Mouse (Mus musculus): ENCODE results near the gene Lrfn5.
A peak's percentile ranks its signal among the peaks of the same experiment; 100 is the strongest.

Gene Lrfn5

GRCm38 (mm10) chr12:61522829-61523370, at the start of gene Lrfn5:
Gene Lrfn5, plus strand, starts transcription at chr12:61523150.
- peak; percentile 7 for DNase-seq

DNA sequence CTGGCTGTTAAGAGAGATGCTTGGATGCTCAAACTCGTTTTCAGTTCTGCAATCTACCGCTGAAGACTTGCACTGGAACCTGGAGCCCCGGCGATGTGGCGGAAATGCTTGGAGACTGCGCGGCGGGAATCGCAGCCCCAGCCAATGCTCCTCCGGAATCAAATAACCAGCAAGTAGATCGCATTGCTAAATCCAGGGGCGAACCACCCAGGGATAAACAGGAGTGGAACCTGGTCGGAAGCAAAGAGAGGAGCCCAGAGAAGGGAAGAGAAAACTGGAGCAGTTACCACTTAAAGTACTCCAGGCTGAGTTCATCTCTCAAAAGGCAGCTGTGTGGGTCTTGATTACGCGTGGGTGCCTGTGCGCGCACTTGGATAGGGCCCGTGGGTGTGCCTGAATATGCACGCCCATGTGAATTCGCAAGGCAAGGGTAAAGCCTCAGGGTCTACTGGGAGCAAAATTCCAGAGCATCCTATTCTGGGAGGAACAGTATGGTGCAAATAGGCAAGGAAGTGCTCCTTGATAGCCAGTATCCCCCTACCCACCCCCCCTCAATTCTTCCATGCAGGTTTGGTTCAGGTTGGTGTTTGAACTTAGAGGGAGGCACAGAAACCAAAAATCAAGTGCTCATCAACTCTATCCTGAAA, 1.3 kb upstream of the Lrfn5 start:
- DNase-seq: no peak

- DNase-seq: no peak
Observed at GRCm38 (mm10) chr12:61522148-61522828, 662 bp upstream of the Lrfn5 start.

- no peak for DNase-seq
Observed at GRCm38 (mm10) chr12:61523631-61524182, 757 bp downstream of the Lrfn5 start.

- DNase-seq: no peak
Observed at GRCm38 (mm10) chr12:61524183-61524651, 1.3 kb downstream of the Lrfn5 start.

GRCm38 (mm10) chr12:61526199-61526598, 3.2 kb downstream of the Lrfn5 start:
- DNase-seq: no peak

DNA sequence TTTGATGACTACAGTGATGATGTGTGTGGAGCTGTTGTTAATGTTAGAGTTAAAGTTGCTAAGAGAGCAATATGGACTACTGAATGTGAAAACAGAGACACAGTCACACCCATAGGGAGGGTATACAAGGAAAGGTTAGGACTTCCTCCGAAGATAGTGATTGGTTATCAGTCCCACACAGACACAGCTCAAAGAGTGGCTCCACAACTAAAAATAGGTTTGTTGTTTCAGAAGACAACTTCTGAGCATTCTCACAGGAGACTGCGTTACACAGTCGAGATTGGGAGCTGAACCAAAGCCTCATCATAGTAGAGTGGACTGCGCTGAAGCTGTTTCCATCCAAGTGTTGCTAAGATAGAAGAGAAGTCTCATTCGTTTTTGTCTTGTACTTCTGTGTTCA, 57.0 kb downstream of the Lrfn5 start:
- no peak for DNase-seq

DNA sequence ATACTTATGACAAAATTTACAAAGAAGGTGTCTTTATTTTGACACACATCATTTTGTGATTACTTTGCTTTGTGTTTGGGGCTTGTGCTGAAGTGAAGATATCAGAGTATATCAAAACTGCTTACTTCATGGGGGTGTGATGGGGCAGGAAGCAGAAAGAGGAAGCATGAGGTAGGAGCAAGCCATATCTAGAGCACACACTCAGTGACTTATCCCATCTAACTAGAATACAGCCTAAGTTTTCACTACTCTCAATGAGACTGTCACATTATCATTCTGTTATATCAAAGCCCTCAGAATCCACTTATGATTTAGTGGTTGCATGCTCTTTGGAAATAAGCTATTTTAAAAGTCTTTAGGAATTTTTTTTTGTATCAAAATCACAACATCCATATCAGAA, 77.4 kb downstream of the Lrfn5 start:
- no peak for DNase-seq

DNA sequence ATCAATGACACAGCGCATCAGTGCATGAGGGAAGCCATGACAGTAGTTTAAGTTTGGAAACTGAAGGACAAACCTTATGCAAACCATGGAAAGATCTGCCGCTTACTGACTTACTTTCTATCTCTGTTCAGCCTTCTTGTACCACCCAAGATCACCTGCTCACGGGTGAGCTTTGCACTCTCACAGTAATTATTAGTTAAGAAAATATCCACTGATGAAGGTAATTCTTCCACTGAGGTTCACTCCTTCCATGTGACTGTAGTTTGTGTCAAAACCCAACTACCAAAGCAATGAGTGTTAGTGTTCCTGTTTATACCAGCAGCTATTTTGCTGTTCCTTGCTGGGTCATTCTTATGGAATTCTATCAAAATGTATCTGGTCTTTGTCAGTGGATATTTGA, 84.9 kb downstream of the Lrfn5 start:
- DNase-seq: no peak

GRCm38 (mm10) chr12:61610081-61610480, 87.1 kb downstream of the Lrfn5 start:
- no peak for DNase-seq

DNA sequence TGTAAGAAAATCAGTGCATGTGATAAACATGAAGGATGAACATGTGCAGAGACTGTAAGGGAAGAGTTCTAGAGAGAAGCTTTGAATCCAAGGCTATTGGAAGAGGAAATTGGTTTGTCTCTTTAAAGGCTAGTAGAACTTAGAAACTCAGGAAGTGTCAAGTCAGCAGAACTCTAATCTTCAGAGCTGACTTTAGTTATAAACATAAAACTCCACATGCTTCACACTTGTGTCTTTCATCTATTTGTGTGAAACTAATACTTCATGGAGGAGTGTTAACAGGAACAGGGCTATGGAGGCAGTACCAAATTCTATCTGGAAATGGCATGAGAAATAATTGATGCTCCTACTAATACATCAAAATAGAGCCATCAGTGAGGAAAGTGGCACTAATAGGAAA, 101.6 kb downstream of the Lrfn5 start:
- no peak for DNase-seq

GRCm38 (mm10) chr12:61654380-61654779, 131.4 kb downstream of the Lrfn5 start:
- no peak for DNase-seq

DNA sequence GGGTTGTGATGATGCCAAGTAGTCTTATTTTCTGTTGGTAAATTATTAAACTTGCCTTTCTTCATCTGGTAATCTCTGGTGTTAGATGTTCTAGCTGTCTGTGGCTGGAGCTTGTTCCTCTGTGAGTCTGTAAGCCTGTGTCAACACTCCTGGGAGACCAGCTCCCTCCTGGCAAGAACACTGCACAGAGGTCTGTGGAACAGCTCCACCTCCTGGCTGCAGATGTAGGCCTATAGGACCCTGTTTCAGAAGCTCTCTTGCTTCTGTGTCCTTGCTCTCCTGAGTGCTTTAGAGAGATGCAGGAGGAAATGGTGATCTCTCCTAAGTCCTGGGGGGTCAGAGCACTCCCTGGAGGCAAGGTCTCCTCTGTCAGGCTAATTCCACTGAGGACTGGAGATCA, 200.2 kb downstream of the Lrfn5 start:
- DNase-seq: no peak

GRCm38 (mm10) chr12:61807073-61807605, 284.2 kb downstream of the Lrfn5 start:
- no peak for DNase-seq

GRCm38 (mm10) chr12:61823601-61824000, 300.7 kb downstream of the Lrfn5 start:
- no peak for DNase-seq

- no peak for DNase-seq
Observed at GRCm38 (mm10) chr12:61826311-61826710, 303.4 kb downstream of the Lrfn5 start.

- no peak for DNase-seq
Observed at GRCm38 (mm10) chr12:61842599-61843291, 319.8 kb downstream of the Lrfn5 start.

GRCm38 (mm10) chr12:61854183-61854582, 331.2 kb downstream of the Lrfn5 start:
- DNase-seq: no peak

Measured in kidney, adult 18-20 months (tissue).